ENCODE assay signal across 8 mouse cellular contexts in genomic region chr17:45584096-45584896, GRCm38 (mm10). TPM values are rescaled to one million over a fixed set of nuclear protein-coding genes. Genes with fewer than 3 reads are reported as not detected.
DNase-seq lines count a peak whose midpoint lies in the region; ATAC-seq and TF ChIP-seq lines count a peak whose summit lies in the region.

No protein-coding gene starts in this region.

- H3K27me3 ChIP-seq in forebrain, embryonic 15.5 days: no peaks in the 10 kb centered on the region

- H3K9me3 ChIP-seq in forebrain, embryonic 15.5 days: no peaks in the 10 kb centered on the region

- WGBS in forebrain, embryonic 15.5 days: 29% methylated on average over 12 of the region's 12 CpGs
- 36% methylated on average over 12 of the region's 12 CpGs for WGBS in olfactory bulb, adult 2 months

- no peak for TF ChIP-seq CTCF in olfactory bulb, adult 2 months (IDR thresholded peaks at IDR 0.05; ENCODE audit: insufficient read depth, low read depth, low read length)

- intact Hi-C loops in heart, postnatal 14 days (cut with DNase I): loop anchor here (1.0 to 5.0 kb wide), 2 partner anchors 45 to 133 kb away; no protein-coding TSS in a partner anchor

- H3K4me3 ChIP-seq in forebrain, embryonic 15.5 days: no peak overlapping the region
- no peak overlapping the region for H3K4me3 ChIP-seq in olfactory bulb, adult 2 months (ENCODE audit: insufficient read depth, low read depth, low read length)

- peak; percentile 81 for DNase-seq in ES-CJ7 (ENCODE audit: low read depth, low spot score)
- DNase-seq in brain, adult 2 months (ENCODE audit: low read depth, low spot score): peak; percentile 87
- peak; percentile 92 to 95 for DNase-seq in heart, postnatal 14 days
- DNase-seq in kidney, postnatal 36 days: peak; percentile 92 to 93
- peak; percentile 87 to 91 for DNase-seq in lung, adult 18-20 months
- DNase-seq in retina, embryonic 14.5 days (ENCODE audit: low spot score): no peak

- ATAC-seq in forebrain, embryonic 15.5 days (replicated peaks): peak; percentile 42

- 0 out of 2 replicates have a peak overlapping the region, but pooled peaks have one; percentile 0 for H3K9ac ChIP-seq in forebrain, embryonic 15.5 days (replicated peaks)

- peaks cover 12% of the 10 kb centered on the region for H3K4me1 ChIP-seq in forebrain, embryonic 15.5 days
- H3K4me1 ChIP-seq in olfactory bulb, adult 2 months (ENCODE audit: control insufficient read depth, insufficient read depth, low read length): peaks cover 24% of the 10 kb centered on the region

- 0 out of 2 replicates have a peak, but pooled peaks cover 10% of the 10 kb centered on the region for H3K36me3 ChIP-seq in forebrain, embryonic 15.5 days

- H3K27ac ChIP-seq in forebrain, embryonic 15.5 days (replicated peaks): peak overlapping the region; percentile 44; the same call in 1 of the 2 replicates
- peak overlapping the region; percentile 43 for H3K27ac ChIP-seq in olfactory bulb, adult 2 months (ENCODE audit: insufficient read depth, low read depth, low read length)

- H3K4me2 ChIP-seq in forebrain, embryonic 15.5 days (replicated peaks): no peak overlapping the region

- no peak for TF ChIP-seq POLR2A in olfactory bulb, adult 2 months (IDR thresholded peaks at IDR 0.05; ENCODE audit: insufficient read depth, low read depth, low read length)

RNA-seq across cellular contexts. Expression of gene Hsp90ab1, which starts 11.2 kb away (rescaled TPM):
- polyA plus RNA-seq in forebrain, embryonic 15.5 days (2015; fragmentation: Nextera tagmentation; extraction: Ambion mirVana): 1,627 and 1,637 TPM in 2 replicates
- total RNA-seq in heart, postnatal 14 days (2021): 100 to 1,000 TPM; 897 to 986 TPM
- 1,037 and 1,562 TPM in 2 replicates for polyA plus RNA-seq in olfactory bulb, adult 2 months (2012; ENCODE audit: insufficient read depth, insufficient read length, low replicate concordance, missing spikeins)

RNA-seq across cellular contexts. Expression of gene Slc29a1, which starts 15.1 kb away (rescaled TPM):
- 62.5 and 63.7 TPM in 2 replicates for polyA plus RNA-seq in forebrain, embryonic 15.5 days (2015; fragmentation: Nextera tagmentation; extraction: Ambion mirVana)
- 10 to 100 TPM; 75.0 to 80.7 TPM for total RNA-seq in heart, postnatal 14 days (2021)
- polyA plus RNA-seq in olfactory bulb, adult 2 months (2012; ENCODE audit: insufficient read depth, insufficient read length, low replicate concordance, missing spikeins): not detected in 2 replicates

RNA-seq across cellular contexts. Expression of gene Mymx, which starts 17.6 kb away (rescaled TPM):
- polyA plus RNA-seq in forebrain, embryonic 15.5 days (2015; fragmentation: Nextera tagmentation; extraction: Ambion mirVana): not detected in 2 replicates
- not detected for total RNA-seq in heart, postnatal 14 days (2021)
- polyA plus RNA-seq in olfactory bulb, adult 2 months (2012; ENCODE audit: insufficient read depth, insufficient read length, low replicate concordance, missing spikeins): not detected in 2 replicates

RNA-seq across cellular contexts. Expression of gene Slc35b2, which starts 20.6 kb away (rescaled TPM):
- polyA plus RNA-seq in forebrain, embryonic 15.5 days (2015; fragmentation: Nextera tagmentation; extraction: Ambion mirVana): 97.9 and 99.8 TPM in 2 replicates
- 10 to 100 TPM; 28.8 to 29.9 TPM for total RNA-seq in heart, postnatal 14 days (2021)
- not detected in 2 replicates for polyA plus RNA-seq in olfactory bulb, adult 2 months (2012; ENCODE audit: insufficient read depth, insufficient read length, low replicate concordance, missing spikeins)

RNA-seq across cellular contexts. Expression of gene Nfkbie, which starts 28.8 kb away (rescaled TPM):
- 4.2 and 4.6 TPM in 2 replicates for polyA plus RNA-seq in forebrain, embryonic 15.5 days (2015; fragmentation: Nextera tagmentation; extraction: Ambion mirVana)
- 1 to 10 TPM; 1.5 to 2.1 TPM for total RNA-seq in heart, postnatal 14 days (2021)
- not detected in 2 replicates for polyA plus RNA-seq in olfactory bulb, adult 2 months (2012; ENCODE audit: insufficient read depth, insufficient read length, low replicate concordance, missing spikeins)
